Mouse (Mus musculus) lung, adult 2 months (tissue): ENCODE measurements around the gene Rabggtb.

Experiments used
- CTCF ChIP-seq: fragments of 200-500 bp; IDR thresholded peaks from 2 replicates; pipeline ENCODE4 v1.5.1; 2011; ENCODE audit warnings: mild to moderate bottlenecking, low read length, control low read depth; ENCODE audit not compliant: insufficient read depth
- POLR2A ChIP-seq: fragments of 200-500 bp; IDR thresholded peaks from 2 replicates; pipeline ENCODE4 v1.6.1; 2011; ENCODE audit warnings: low read depth, mild to moderate bottlenecking, control low read depth, low read length, borderline replicate concordance; ENCODE audit errors: extremely low read depth

GRCm38 (mm10) chr3:153944335-153944990 lies 31.7 kb upstream of the Rabggtb start, which contains the start of gene Acadm:
- TF ChIP-seq POLR2A (peak; percentile 80; the same call in 1 of the 2 replicates), CTCF (no peak)
